Mouse (Mus musculus) left cerebral cortex, adult 2 months (tissue): ENCODE measurements around the gene Patj. TPM values are rescaled to one million over a fixed set of nuclear protein-coding genes. Genes with fewer than 3 reads are reported as not detected.

Source experiments
- DNase-seq, 2 experiments: peaks; one replicate each; pipeline ENCODE4 v3.0.0; 2021 to 2022; ENCODE audit warnings: low spot score in 2 of 2, mixed read lengths in 1 of 2; ENCODE audit errors: extremely low spot score in 1 of 2
- H3K27ac ChIP-seq: fragments of 200-600 bp; 2 replicates; pipeline ENCODE4 v1.8.1; 2022
- H3K4me3 ChIP-seq: fragments of 200-600 bp; 2 replicates; pipeline ENCODE4 v1.8.1; 2022
- CTCF ChIP-seq: fragments of 200-600 bp; IDR thresholded peaks from 2 replicates; pipeline ENCODE4 v1.8.1; 2022; ENCODE audit warnings: antibody characterized with exemption, mild to moderate bottlenecking, moderate library complexity
- intact Hi-C: fragments of 180-260 bp; cut with DNase I; formaldehyde crosslinking; loops from one replicate; pipeline ENCODE4 v1.15.1; 2025
- total RNA-seq, 2 experiments: library from RNA; stranded (reverse); gene quantifications; 2 replicates each; pipeline ENCODE4 v1.2.3; 2021

The Patj gene
- total RNA-seq, 2 experiments from 2014 or later, result 16.0 to 17.5 TPM

GRCm38 (mm10) chr4:98486475-98486874 is 90.9 kb downstream of the Patj start:
- Histone ChIP-seq H3K4me3 (no peak overlapping the region), H3K27ac (no peak overlapping the region)
- intact Hi-C loops, result no loop called here
- DNase-seq, result no peak
- no peak for TF ChIP-seq CTCF

- Histone ChIP-seq H3K27ac (no peak overlapping the region), H3K4me3 (no peak overlapping the region)
- DNase-seq, result no peak
- TF ChIP-seq CTCF, result no peak
- intact Hi-C loops, result no loop called here
Observed at GRCm38 (mm10) chr4:98486901-98487300, 91.3 kb downstream of the Patj start.

GRCm38 (mm10) chr4:98489386-98489785 is 93.8 kb downstream of the Patj start:
- intact Hi-C loops, result no loop called here
- no peak for DNase-seq
- Histone ChIP-seq H3K4me3 (no peak overlapping the region), H3K27ac (no peak overlapping the region)
- TF ChIP-seq CTCF, result peak; percentile 42

- no peak overlapping the region for H3K4me3 ChIP-seq
- TF ChIP-seq CTCF, result no peak
- no peak for DNase-seq
- H3K27ac ChIP-seq, result no peak overlapping the region
- intact Hi-C loops, result no loop called here
Observed at GRCm38 (mm10) chr4:98498341-98498740, 102.8 kb downstream of the Patj start.

- peak; percentile 53 for TF ChIP-seq CTCF
- no peak overlapping the region for H3K4me3 ChIP-seq
- DNase-seq, result no peak
- intact Hi-C loops, result loop anchor here (5.0 kb wide), 1 partner anchor 202 kb away; no protein-coding TSS in a partner anchor
- no peak overlapping the region for H3K27ac ChIP-seq
Observed at GRCm38 (mm10) chr4:98500182-98500581, 104.6 kb downstream of the Patj start.

- DNase-seq, result no peak
- H3K4me3 ChIP-seq, result no peak overlapping the region
- TF ChIP-seq CTCF, result no peak
- H3K27ac ChIP-seq, result no peak overlapping the region
- intact Hi-C loops, result loop anchor here (5.0 kb wide), 1 partner anchor 201 kb away; no protein-coding TSS in a partner anchor
Observed at GRCm38 (mm10) chr4:98500875-98501274, 105.3 kb downstream of the Patj start.

GRCm38 (mm10) chr4:98504743-98505142 is 109.2 kb downstream of the Patj start:
- H3K4me3 ChIP-seq, result no peak overlapping the region
- intact Hi-C loops, result loop anchor here (5.0 kb wide), 1 partner anchor 198 kb away; no protein-coding TSS in a partner anchor
- DNase-seq, result no peak
- TF ChIP-seq CTCF, result no peak
- H3K27ac ChIP-seq, result no peak overlapping the region

GRCm38 (mm10) chr4:98508471-98509271 is 113.1 kb downstream of the Patj start:
- intact Hi-C loops, result no loop called here
- DNase-seq, result no peak
- H3K27ac ChIP-seq, result no peak overlapping the region
- TF ChIP-seq CTCF, result no peak
- no peak overlapping the region for H3K4me3 ChIP-seq

GRCm38 (mm10) chr4:98509939-98510338 is 114.4 kb downstream of the Patj start:
- intact Hi-C loops, result no loop called here
- H3K4me3 ChIP-seq, result no peak overlapping the region
- DNase-seq, result no peak
- H3K27ac ChIP-seq, result no peak overlapping the region
- TF ChIP-seq CTCF, result no peak

- intact Hi-C loops, result no loop called here
Observed at GRCm38 (mm10) chr4:98511296-98511695, 115.7 kb downstream of the Patj start.

GRCm38 (mm10) chr4:98511964-98512743 is 116.6 kb downstream of the Patj start:
- no peak for DNase-seq
- intact Hi-C loops, result no loop called here
- H3K27ac ChIP-seq, result no peak overlapping the region; the same call in 1 of the 2 replicates
- no peak overlapping the region for H3K4me3 ChIP-seq
- TF ChIP-seq CTCF, result no peak

More at GRCm38 (mm10) chr4:98511296-98511695, 115.7 kb downstream of the Patj start:
- no peak overlapping the region for H3K4me3 ChIP-seq
- H3K27ac ChIP-seq, result no peak overlapping the region; the same call in 1 of the 2 replicates
- no peak for TF ChIP-seq CTCF
- no peak for DNase-seq

- DNase-seq, result no peak
- no peak for TF ChIP-seq CTCF
- Histone ChIP-seq H3K27ac (no peak overlapping the region), H3K4me3 (no peak overlapping the region)
- intact Hi-C loops, result no loop called here
Observed at GRCm38 (mm10) chr4:98520492-98520891, 124.9 kb downstream of the Patj start.
